8 mouse cellular contexts compared by ENCODE assay signal in the genomic region with DNA sequence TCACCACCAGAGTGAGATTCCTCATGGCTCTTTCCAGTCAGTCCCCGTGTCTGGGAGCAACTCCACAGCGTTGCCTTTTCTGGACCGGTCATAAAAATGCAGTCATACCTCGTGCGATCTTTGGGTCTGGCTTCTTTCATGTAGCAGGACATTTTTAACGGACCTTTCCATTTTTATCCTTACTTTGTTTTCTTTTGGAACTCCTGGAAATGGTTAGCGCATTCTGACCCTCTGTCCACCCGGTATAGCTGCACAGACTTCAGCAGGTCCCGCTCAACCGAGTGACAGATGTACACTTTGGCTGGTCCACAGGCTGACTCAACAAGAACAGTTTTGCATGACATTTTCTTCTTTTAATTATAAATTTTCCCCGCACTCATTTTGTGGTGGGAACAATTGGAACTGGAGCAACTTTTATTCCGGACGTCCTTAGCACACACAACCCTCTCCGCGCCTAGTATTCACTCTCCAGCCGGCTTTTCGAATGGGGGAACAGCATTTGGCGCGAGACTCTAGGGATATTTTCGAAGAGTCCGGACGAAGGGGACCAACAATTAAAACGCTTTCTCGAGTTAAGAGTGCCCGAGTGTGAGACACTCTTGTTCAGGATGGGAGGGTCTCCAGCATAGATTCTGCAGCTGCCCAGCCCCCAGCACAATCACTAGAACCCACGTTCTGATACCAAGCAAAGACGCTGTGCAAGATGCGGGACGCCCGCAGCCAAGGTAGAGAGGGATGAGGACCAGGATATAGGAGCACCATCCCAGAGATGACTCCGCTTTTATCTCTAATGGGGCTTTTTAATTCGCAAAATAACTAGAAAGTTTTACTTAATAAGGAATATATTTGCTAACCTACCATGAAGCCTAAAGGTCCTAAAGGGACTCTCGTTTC. TPM values are rescaled to one million over a fixed set of nuclear protein-coding genes. Genes with fewer than 3 reads are reported as not detected.
DNase-seq lines count a peak whose midpoint lies in the region; ATAC-seq lines count a peak whose summit lies in the region.

A gene (minus strand): TSS at position 211 of the 894 bp plus-strand sequence.

- DNase-seq in heart, postnatal 4 days, result no peak
- DNase-seq in R1 (ENCODE audit: low read depth, low spot score), result peak; percentile 15
- DNase-seq in midbrain, embryonic 10.5 days (ENCODE audit: low spot score), result no peak
- no peak for DNase-seq in frontal cortex, postnatal 10 days (ENCODE audit: low spot score in 2 of 2)

- no peaks in the 10 kb centered on the region for H3K9me3 ChIP-seq in heart, embryonic 14.5 days (ENCODE audit: control insufficient read depth, low read length)
- H3K9me3 ChIP-seq in heart, embryonic 15.5 days (replicated peaks), result no peaks in the 10 kb centered on the region
- H3K9me3 ChIP-seq in midbrain, embryonic 10.5 days (replicated peaks), result no peaks in the 10 kb centered on the region

- peak within 1 kb of the TSS; percentile 82 for H3K9ac ChIP-seq in heart, embryonic 14.5 days (ENCODE audit: low read length)
- peak within 1 kb of the TSS; percentile 66 for H3K9ac ChIP-seq in heart, embryonic 15.5 days

- H3K27ac ChIP-seq in heart, embryonic 14.5 days (replicated peaks in 1 of 2; ENCODE audit: control insufficient read depth in 1 of 2, insufficient read depth in 1 of 2, low read depth in 2 of 2, low read length in 2 of 2), result 0 out of 4 replicates have a peak within 1 kb of the TSS, but pooled peaks of 1 of the 2 experiments have one; percentile 24
- peak within 1 kb of the TSS; percentile 59 for H3K27ac ChIP-seq in heart, embryonic 15.5 days
- H3K27ac ChIP-seq in midbrain, embryonic 10.5 days (replicated peaks), result peak within 1 kb of the TSS; percentile 77

- H3K4me1 ChIP-seq in heart, embryonic 14.5 days (ENCODE audit: control insufficient read depth in 2 of 2, insufficient read depth in 2 of 2, low read length in 2 of 2), result peaks cover 9 to 13% of the 10 kb centered on the region in 2 experiments; a peak in 3 of 4 replicates
- peaks cover 27% of the 10 kb centered on the region for H3K4me1 ChIP-seq in heart, embryonic 15.5 days (replicated peaks)
- H3K4me1 ChIP-seq in midbrain, embryonic 10.5 days, result peaks cover 30% of the 10 kb centered on the region

- WGBS in heart, embryonic 14.5 days, result 3% methylated on average over 33 of the region's 33 CpGs
- 3% methylated on average over 33 of the region's 33 CpGs for WGBS in heart, embryonic 15.5 days
- WGBS in midbrain, embryonic 10.5 days, result 8% methylated on average over 33 of the region's 33 CpGs

- H3K4me2 ChIP-seq in heart, embryonic 14.5 days (ENCODE audit: low read length), result peak within 1 kb of the TSS; percentile 100
- H3K4me2 ChIP-seq in heart, embryonic 15.5 days, result peak within 1 kb of the TSS; percentile 96

- no peaks in the 10 kb centered on the region for H3K36me3 ChIP-seq in heart, embryonic 14.5 days (ENCODE audit: control insufficient read depth, insufficient read depth, low read length)
- H3K36me3 ChIP-seq in heart, embryonic 15.5 days, result no peaks in the 10 kb centered on the region
- peaks cover 9% of the 10 kb centered on the region for H3K36me3 ChIP-seq in midbrain, embryonic 10.5 days

- H3K4me3 ChIP-seq in heart, embryonic 14.5 days (ENCODE audit: control insufficient read depth in 1 of 2, insufficient read depth in 1 of 2, low read depth in 1 of 2, low read length in 2 of 2), result peak within 1 kb of the TSS; percentile 77 to 78
- H3K4me3 ChIP-seq in heart, embryonic 15.5 days, result peak within 1 kb of the TSS; percentile 86
- H3K4me3 ChIP-seq in midbrain, embryonic 10.5 days, result peak within 1 kb of the TSS; percentile 78

- peaks cover 6% of the 10 kb centered on the region; the same call in 1 of the 2 replicates for H3K27me3 ChIP-seq in heart, embryonic 14.5 days (ENCODE audit: control insufficient read depth, insufficient read depth, low read length)
- H3K27me3 ChIP-seq in heart, embryonic 15.5 days, result no peaks in the 10 kb centered on the region
- peaks cover 58% of the 10 kb centered on the region for H3K27me3 ChIP-seq in midbrain, embryonic 10.5 days (ENCODE audit: low read depth, poor library complexity, severe bottlenecking)

- ATAC-seq in heart, embryonic 14.5 days (ENCODE audit: insufficient number of reproducible peaks, insufficient read depth, low FRiP score, low read depth), result no peak
- no peak for ATAC-seq in heart, embryonic 15.5 days (replicated peaks; ENCODE audit: insufficient number of reproducible peaks, insufficient read depth, low FRiP score, low read depth)
- no peak for ATAC-seq in activated CD4-positive, CD25-positive, alpha-beta regulatory T cell, adult 4 months
- ATAC-seq in cerebellum, adult (ENCODE audit: insufficient number of reproducible peaks, low FRiP score, low TSS enrichment), result no peak

RNA-seq across cellular contexts. Expression of the gene that starts here (rescaled TPM):
- 0.35 TPM in 1 of 2 replicates, not detected in the other for polyA plus RNA-seq in heart, embryonic 14.5 days (2014; fragmentation: Nextera tagmentation; extraction: Ambion mirVana)
- total RNA-seq in heart, postnatal 4 days (2021), result under 1 TPM in 1 of 2 experiments, not detected in 1; 0.47 TPM
- polyA plus RNA-seq in heart, embryonic 15.5 days (2015; fragmentation: Nextera tagmentation; extraction: Ambion mirVana), result 0.19 and 0.61 TPM in 2 replicates
- polyA plus RNA-seq in midbrain, embryonic 10.5 days (2016; fragmentation: Nextera tagmentation; extraction: Ambion mirVana), result 0.32 TPM in 1 of 2 replicates, not detected in the other
- 1 to 10 TPM; 1.1 to 1.2 TPM for polyA plus RNA-seq in activated CD4-positive, CD25-positive, alpha-beta regulatory T cell, adult 4 months (2017; shearing (Covaris generic))
